In the genomic region with DNA sequence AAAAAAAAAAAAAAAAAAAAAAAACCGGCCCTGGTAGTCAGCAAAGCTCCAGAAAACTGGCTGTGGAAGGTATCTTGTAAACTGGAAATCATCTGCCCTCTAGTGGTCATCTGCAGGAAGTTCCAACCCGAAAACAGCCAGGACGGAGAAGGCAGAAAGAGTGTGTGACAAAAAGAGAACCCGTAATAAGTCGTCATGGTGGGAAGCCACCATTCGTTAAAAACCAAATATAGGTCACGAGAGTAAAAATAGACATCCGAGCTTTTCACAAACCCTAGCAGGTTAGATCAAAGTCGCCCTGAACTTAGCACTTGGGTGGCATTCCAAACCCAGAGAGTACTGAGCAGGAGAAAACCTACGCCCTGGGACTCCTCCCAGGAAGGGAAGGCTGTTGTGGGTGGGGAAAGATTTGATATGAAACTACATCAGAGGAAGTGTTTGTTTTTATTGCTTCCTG, we compare ENCODE assay signal across 8 mouse cellular contexts. TPM values are rescaled to one million over a fixed set of nuclear protein-coding genes. Genes with fewer than 3 reads are reported as not detected.
A peak's percentile ranks its signal among the peaks of the same experiment; 100 is the strongest.
DNase-seq lines count a peak whose midpoint lies in the region; ATAC-seq and TF ChIP-seq lines count a peak whose summit lies in the region.

No protein-coding gene starts in this region.

- peak; percentile 82 for TF ChIP-seq CTCF in Patski (IDR thresholded peaks at IDR 0.05)

- H3K9me3 ChIP-seq in forebrain, embryonic 15.5 days = no peaks in the 10 kb centered on the region
- no peaks in the 10 kb centered on the region for H3K9me3 ChIP-seq in lung, embryonic 15.5 days

- no peaks in the 10 kb centered on the region for H3K36me3 ChIP-seq in forebrain, embryonic 15.5 days
- no peaks in the 10 kb centered on the region for H3K36me3 ChIP-seq in lung, embryonic 15.5 days

- H3K4me1 ChIP-seq in forebrain, embryonic 15.5 days = peaks cover 13% of the 10 kb centered on the region
- H3K4me1 ChIP-seq in lung, embryonic 15.5 days = peaks cover 13% of the 10 kb centered on the region

- no peak overlapping the region for H3K27ac ChIP-seq in forebrain, embryonic 15.5 days (replicated peaks)
- peak overlapping the region; percentile 59; the same call in 1 of the 2 replicates for H3K27ac ChIP-seq in lung, embryonic 15.5 days

- no peak overlapping the region for H3K9ac ChIP-seq in forebrain, embryonic 15.5 days (replicated peaks)
- H3K9ac ChIP-seq in lung, embryonic 15.5 days = no peak overlapping the region; the same call in 1 of the 2 replicates

- peak; percentile 81 for ATAC-seq in Patski
- peak; percentile 78 for ATAC-seq in forebrain, embryonic 15.5 days (replicated peaks)
- ATAC-seq in lung, embryonic 15.5 days (ENCODE audit: borderline replicate concordance, extremely low read depth, low FRiP score, low TSS enrichment) = peak; percentile 63; the same call in 1 of the 2 replicates
- peak; percentile 41; the same call in 1 of the 2 replicates for ATAC-seq in neutrophil, adult 5-6 weeks (ENCODE audit: extremely low read depth, insufficient number of reproducible peaks, low FRiP score, poor library complexity, severe bottlenecking)

- in situ Hi-C loops in Patski (cut with MboI; ENCODE audit: low pct_unique_long_range_greater_than_20kb) = loop anchor here (10.0 kb wide), 1 partner anchor 734 kb away; no protein-coding TSS in a partner anchor

- H3K4me3 ChIP-seq in forebrain, embryonic 15.5 days = peak overlapping the region; percentile 16; the same call in 1 of the 2 replicates
- peak overlapping the region; percentile 26 for H3K4me3 ChIP-seq in lung, embryonic 15.5 days

- POLR2A ChIA-PET in Patski (lab: Charles Lee) = interaction anchor here (0.6 to 0.8 kb wide), 5 partner anchors 78 to 701 kb away, joined by 3 to 11 read pairs (median 3); no protein-coding TSS in a partner anchor

- DNase-seq in Patski (ENCODE audit: low read depth, low spot score) = no peak
- peak; percentile 67 for DNase-seq in cerebellum, adult 11 months
- DNase-seq in heart, postnatal 4 days = peak; percentile 71
- peak; percentile 59 to 76 for DNase-seq in layer of hippocampus, adult 8-10 months (ENCODE audit: low spot score in 2 of 2)
- peak; percentile 53 for DNase-seq in thymus, postnatal 4 days

- H3K4me2 ChIP-seq in forebrain, embryonic 15.5 days (replicated peaks) = peak overlapping the region; percentile 39
- H3K4me2 ChIP-seq in lung, embryonic 15.5 days = peak overlapping the region; percentile 52

- CTCF ChIA-PET in Patski (lab: Charles Lee) = interaction anchor here (0.7 to 2.8 kb wide), 15 partner anchors 9 to 758 kb away, joined by 3 to 14 read pairs (median 3); partner anchors contain the start of genes Ccdc148 and Pkp4

- no peaks in the 10 kb centered on the region for H3K27me3 ChIP-seq in Patski
- no peaks in the 10 kb centered on the region for H3K27me3 ChIP-seq in forebrain, embryonic 15.5 days
- H3K27me3 ChIP-seq in lung, embryonic 15.5 days = no peaks in the 10 kb centered on the region

- WGBS in forebrain, embryonic 15.5 days = 16% methylated on average over 10 of the region's 10 CpGs
- 8% methylated on average over 10 of the region's 10 CpGs for WGBS in lung, embryonic 15.5 days

RNA-seq across cellular contexts. Expression of gene Dapl1, which starts 45.9 kb away (rescaled TPM):
- polyA plus RNA-seq in Patski (2021) = not detected
- polyA plus RNA-seq in forebrain, embryonic 15.5 days (2015; fragmentation: Nextera tagmentation; extraction: Ambion mirVana) = 0.47 TPM in 1 of 2 replicates, not detected in the other
- total RNA-seq in heart, postnatal 4 days (2021) = not detected
- under 1 TPM in 1 of 4 experiments, not detected in 3; 0.83 TPM for total RNA-seq in layer of hippocampus, adult 8-10 months (2022)
- 4.3 and 4.6 TPM in 2 replicates for polyA plus RNA-seq in lung, embryonic 15.5 days (2015; fragmentation: Nextera tagmentation; extraction: Ambion mirVana)
- total RNA-seq in neutrophil, adult 5-6 weeks (2017) = 10.8 and 15.7 TPM in 2 replicates
